ENCODE assay signal across 10 mouse cellular contexts in the genomic region with DNA sequence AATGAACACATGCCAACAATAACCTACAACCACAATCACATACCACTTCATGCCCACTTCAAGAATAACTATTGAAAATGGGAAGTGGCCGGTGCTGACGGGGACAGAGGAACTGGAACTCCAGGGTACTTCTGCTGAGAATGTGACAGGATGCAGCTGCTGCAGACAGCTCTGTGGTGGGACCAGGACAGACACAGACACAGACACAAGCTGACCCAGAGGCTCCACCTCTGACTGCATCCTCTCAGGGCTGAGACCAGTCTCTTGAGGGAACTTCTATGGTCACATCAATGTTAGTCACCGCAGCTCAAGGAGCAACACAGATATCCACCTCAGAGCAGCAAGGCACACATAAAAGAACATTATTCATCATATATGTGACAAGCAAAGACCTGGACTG. TPM values are rescaled to one million over a fixed set of nuclear protein-coding genes. Genes with fewer than 3 reads are reported as not detected.
A peak's percentile ranks its signal among the peaks of the same experiment; 100 is the strongest.
DNase-seq lines count a peak whose midpoint lies in the region; ATAC-seq lines count a peak whose summit lies in the region.
"Had no signal": no experiment of that assay in that cellular context is flagged by ENCODE, and none has a peak within 500 bp of the region (broad histone marks: within the 10 kb centered on the region; RNA-seq: fewer than 3 reads in every experiment).

No protein-coding gene starts in this region.

- intact Hi-C loops in gastrocnemius, postnatal 14 days (cut with DNase I; ENCODE audit: low total_unique reads), result no loop called here

- no peak for ATAC-seq in activated CD4-positive, CD25-positive, alpha-beta regulatory T cell, adult 4 months
- ATAC-seq: inflammation-experienced regulatory T-cells, adult 6 months had no signal

- DNase-seq in gastrocnemius, postnatal 14 days, result peak; percentile 9
- no peak for DNase-seq in gastrocnemius, adult 8-10 months (ENCODE audit: low spot score in 2 of 2)
- peak; percentile 6 for DNase-seq in urinary bladder, postnatal 14 days (ENCODE audit: low spot score)
- no peak for DNase-seq in urinary bladder, postnatal 10 days (ENCODE audit: low spot score)
- peak; percentile 38 for DNase-seq in lung, postnatal 25 days (ENCODE audit: low spot score)
- no peak for DNase-seq in ovary, adult 18-20 months (ENCODE audit: low spot score)
- no peak for DNase-seq in ovary, postnatal 10 days (ENCODE audit: low spot score)
- DNase-seq: right cerebral cortex, postnatal 25 days had no signal

RNA-seq across cellular contexts. Expression of a gene that starts 9.4 kb away (rescaled TPM):
- 1 to 10 TPM; 9.0 to 9.8 TPM for total RNA-seq in gastrocnemius, postnatal 14 days (2021)
- total RNA-seq in gastrocnemius, adult 8-10 months (2022), result 10 to 100 TPM in 2 of 4 experiments, 1 to 10 TPM in 2; 8.9 to 11.2 (median 10.1) TPM
- 10 to 100 TPM; 29.8 to 35.9 TPM for polyA plus RNA-seq in activated CD4-positive, CD25-positive, alpha-beta regulatory T cell, adult 4 months (2017; shearing (Covaris generic))

RNA-seq across cellular contexts. Expression of a gene that starts 16.6 kb away (rescaled TPM):
- under 1 TPM; 0.12 to 0.20 TPM for total RNA-seq in gastrocnemius, postnatal 14 days (2021)
- under 1 TPM in 2 of 4 experiments, not detected in 2; 0.19 to 0.99 TPM for total RNA-seq in gastrocnemius, adult 8-10 months (2022)
- not detected for polyA plus RNA-seq in activated CD4-positive, CD25-positive, alpha-beta regulatory T cell, adult 4 months (2017; shearing (Covaris generic))

RNA-seq across cellular contexts. Expression of a gene that starts 57.0 kb away (rescaled TPM):
- total RNA-seq in gastrocnemius, postnatal 14 days (2021), result 10 to 100 TPM; 28.3 to 29.4 TPM
- total RNA-seq in gastrocnemius, adult 8-10 months (2022), result 10 to 100 TPM; 16.8 to 18.0 (median 17.4) TPM
- 10 to 100 TPM; 67.1 to 75.8 TPM for polyA plus RNA-seq in activated CD4-positive, CD25-positive, alpha-beta regulatory T cell, adult 4 months (2017; shearing (Covaris generic))

Comparison
In these comparisons a context has a peak if more than half of its experiments do, and no peak if none do; other contexts are left out.
1. DNase-seq: peak in gastrocnemius, postnatal 14 days (single experiment), urinary bladder, postnatal 14 days (single experiment) and lung, postnatal 25 days (single experiment); none in gastrocnemius, adult 8-10 months (0 of 2), urinary bladder, postnatal 10 days (single experiment), ovary, adult 18-20 months (single experiment) and ovary, postnatal 10 days (single experiment).